Mouse (Mus musculus) left cerebral cortex, adult 6 months (tissue): Measurements from ENCODE around the gene Rpl12. TPM values are rescaled to one million over a fixed set of nuclear protein-coding genes. Genes with fewer than 3 reads are reported as not detected.

Source experiments
- long read RNA-seq, 2 experiments: library from polyadenylated mRNA; unstranded; transcript quantifications; one replicate each; pipeline ENCODE4 v2.0.0; 2019 to 2020
- polyA plus RNA-seq: library from polyadenylated mRNA; unstranded; fragments of <200 nt; fragmentation: Nextera tagmentation; gene quantifications from 2 replicates; pipeline ENCODE4 v1.2.3, GENCODE M21; 2021

Gene Rpl12
- polyA plus RNA-seq: 450 and 664 TPM in 2 replicates
- long read RNA-seq, experiment 1, transcript Rpl12-203 (7 exons, 1,242 nt): major isoform, 54 of 69 reads
- long read RNA-seq, experiment 1, partial matches to known transcripts: 5 of 69 reads
- long read RNA-seq, experiment 1, other reads (novel, unspliced or antisense): 4 of 69 reads
- long read RNA-seq, experiment 2, transcript Rpl12-203 (7 exons, 1,242 nt): major isoform, 263 of 278 reads
- long read RNA-seq, experiment 2, partial matches to known transcripts: 10 of 278 reads
- long read RNA-seq, experiment 2, other reads (novel, unspliced or antisense): 2 of 278 reads

GRCm38 (mm10) chr2:32961192-32961995 is at the start of gene Rpl12, which contains the start of gene Lrsam1:
TSS of gene Rpl12 (plus strand) at chr2:32961559.
TSS of gene Lrsam1 (minus strand) at chr2:32961614.

GRCm38 (mm10) chr2:32981725-32982271 is 20.4 kb downstream of the Rpl12 start, which contains the start of gene Slc2a8:
TSS of gene Slc2a8 (minus strand) at chr2:32982083.

Other genes starting within 250 kb of the Rpl12 start
- 12.2 and 25.6 TPM in 2 replicates for gene Cdk9, start 248.5 kb upstream of the Rpl12 start, polyA plus RNA-seq
- 27.0 and 43.2 TPM in 2 replicates for gene Sh2d3c, start 240.5 kb upstream of the Rpl12 start, polyA plus RNA-seq
- 0.85 and 1.3 TPM in 2 replicates for gene 6330409D20Rik, start 220.5 kb upstream of the Rpl12 start, polyA plus RNA-seq
- gene Tor2a, start 204.3 kb upstream of the Rpl12 start, polyA plus RNA-seq: 41.4 and 45.7 TPM in 2 replicates
- gene Ttc16, start 185.9 kb upstream of the Rpl12 start, polyA plus RNA-seq: 0.25 and 0.26 TPM in 2 replicates
- 8.6 and 10.8 TPM in 2 replicates for gene Ptrh1, start 185.8 kb upstream of the Rpl12 start, polyA plus RNA-seq
- 0.51 and 1.0 TPM in 2 replicates for gene Cfap157, start 177.1 kb upstream of the Rpl12 start, polyA plus RNA-seq
- gene Stxbp1, start 114.3 kb upstream of the Rpl12 start, polyA plus RNA-seq: 332 and 465 TPM in 2 replicates
- 3.1 and 7.2 TPM in 2 replicates for gene Fam129b, start 85.4 kb upstream of the Rpl12 start, polyA plus RNA-seq
- 7.6 and 9.0 TPM in 2 replicates for gene Lrsam1, start 55 bp downstream of the Rpl12 start, polyA plus RNA-seq
- 26.6 and 29.5 TPM in 2 replicates for gene Slc2a8, start 20.5 kb downstream of the Rpl12 start, polyA plus RNA-seq
- 37.6 and 37.8 TPM in 2 replicates for gene Garnl3, start 170.1 kb downstream of the Rpl12 start, polyA plus RNA-seq